Mouse (Mus musculus) hindbrain, embryonic 12.5 days (tissue): Measurements from ENCODE around the gene Hsd17b1. TPM values are rescaled to one million over a fixed set of nuclear protein-coding genes. Genes with fewer than 3 reads are reported as not detected.
A peak's percentile ranks its signal among the peaks of the same experiment; 100 is the strongest.

Experiments used
- ATAC-seq: fragments of 200-750 bp; cut with Nextera tagmentation; 2 replicates; pipeline ENCODE4 v1.8.0; 2017; ENCODE audit warnings: moderate TSS enrichment; ENCODE audit not compliant: low FRiP score
- H3K27ac ChIP-seq: fragments of 300-500 bp; sonication (generic); 2 replicates; pipeline ENCODE4 v1.5.1; 2016; ENCODE audit warnings: mild to moderate bottlenecking
- H3K27me3 ChIP-seq: fragments of 300-500 bp; sonication (generic); 2 replicates; pipeline ENCODE4 v1.6.1; 2016; ENCODE audit warnings: mild to moderate bottlenecking
- H3K36me3 ChIP-seq: fragments of 300-500 bp; sonication (generic); 2 replicates; pipeline ENCODE4 v1.6.1; 2016; ENCODE audit warnings: mild to moderate bottlenecking
- H3K4me1 ChIP-seq: fragments of 300-500 bp; sonication (generic); 2 replicates; pipeline ENCODE4 v1.6.1; 2016
- H3K4me2 ChIP-seq: fragments of 300-500 bp; sonication (generic); replicated peaks from 2 replicates; pipeline ENCODE4 v1.6.1; 2016; ENCODE audit warnings: mild to moderate bottlenecking
- H3K4me3 ChIP-seq: fragments of 300-500 bp; sonication (generic); 2 replicates; pipeline ENCODE4 v1.5.1; 2016; ENCODE audit warnings: mild to moderate bottlenecking
- H3K9ac ChIP-seq: fragments of 300-500 bp; sonication (generic); 2 replicates; pipeline ENCODE4 v1.6.1; 2016; ENCODE audit warnings: mild to moderate bottlenecking, moderate library complexity
- H3K9me3 ChIP-seq: fragments of 300-500 bp; sonication (generic); replicated peaks from 2 replicates; pipeline ENCODE4 v1.6.1; 2016; ENCODE audit warnings: mild to moderate bottlenecking
- WGBS: fragments of 180-500 bp; shearing (Covaris S2); methylation state at CpG from one replicate; pipeline ENCODE4 v1.1.7; 2016; 5-methylcytosine and 5-hydroxymethylcytosine counted together
- polyA plus RNA-seq: library from polyadenylated mRNA; unstranded; fragments of >200 nt; fragmentation: Nextera tagmentation; extraction: Ambion mirVana; gene quantifications from 2 replicates; pipeline ENCODE4 v1.2.1, GENCODE M21; 2016

The Hsd17b1 gene
- polyA plus RNA-seq, 1 experiment from 2014 or later, result 0.26 TPM

DNA sequence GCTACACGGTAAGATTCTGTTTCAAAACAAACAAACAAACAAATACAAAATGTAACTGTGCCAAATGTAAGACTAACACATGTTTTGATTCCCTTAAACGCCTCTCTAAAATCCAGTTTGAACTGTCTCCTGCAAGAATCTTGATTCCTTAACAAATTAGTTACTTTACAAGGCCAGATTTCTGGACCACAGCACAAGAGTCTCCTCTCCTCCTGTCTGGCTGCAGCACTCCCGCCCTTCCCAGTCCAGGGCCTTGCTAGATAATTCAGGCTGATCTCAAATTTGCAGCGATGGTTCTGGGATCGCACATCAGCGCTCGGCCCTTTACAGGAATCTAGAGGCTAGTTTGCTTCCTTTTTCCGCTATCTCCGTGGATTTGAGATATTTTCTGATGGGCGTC lies 3.4 kb downstream of the Hsd17b1 start:
- Histone ChIP-seq H3K27ac (peak overlapping the region; percentile 85; the same call in 1 of the 2 replicates), H3K9me3 (no peaks in the 10 kb centered on the region), H3K4me1 (peaks cover 33% of the 10 kb centered on the region), H3K4me2 (peak overlapping the region; percentile 97), H3K27me3 (peaks cover 48% of the 10 kb centered on the region), H3K9ac (peak overlapping the region; percentile 89), H3K36me3 (peaks cover 17% of the 10 kb centered on the region), H3K4me3 (peak overlapping the region; percentile 70)
- ATAC-seq, result no peak
- 7% methylated on average over 10 of the region's 10 CpGs for WGBS

DNA sequence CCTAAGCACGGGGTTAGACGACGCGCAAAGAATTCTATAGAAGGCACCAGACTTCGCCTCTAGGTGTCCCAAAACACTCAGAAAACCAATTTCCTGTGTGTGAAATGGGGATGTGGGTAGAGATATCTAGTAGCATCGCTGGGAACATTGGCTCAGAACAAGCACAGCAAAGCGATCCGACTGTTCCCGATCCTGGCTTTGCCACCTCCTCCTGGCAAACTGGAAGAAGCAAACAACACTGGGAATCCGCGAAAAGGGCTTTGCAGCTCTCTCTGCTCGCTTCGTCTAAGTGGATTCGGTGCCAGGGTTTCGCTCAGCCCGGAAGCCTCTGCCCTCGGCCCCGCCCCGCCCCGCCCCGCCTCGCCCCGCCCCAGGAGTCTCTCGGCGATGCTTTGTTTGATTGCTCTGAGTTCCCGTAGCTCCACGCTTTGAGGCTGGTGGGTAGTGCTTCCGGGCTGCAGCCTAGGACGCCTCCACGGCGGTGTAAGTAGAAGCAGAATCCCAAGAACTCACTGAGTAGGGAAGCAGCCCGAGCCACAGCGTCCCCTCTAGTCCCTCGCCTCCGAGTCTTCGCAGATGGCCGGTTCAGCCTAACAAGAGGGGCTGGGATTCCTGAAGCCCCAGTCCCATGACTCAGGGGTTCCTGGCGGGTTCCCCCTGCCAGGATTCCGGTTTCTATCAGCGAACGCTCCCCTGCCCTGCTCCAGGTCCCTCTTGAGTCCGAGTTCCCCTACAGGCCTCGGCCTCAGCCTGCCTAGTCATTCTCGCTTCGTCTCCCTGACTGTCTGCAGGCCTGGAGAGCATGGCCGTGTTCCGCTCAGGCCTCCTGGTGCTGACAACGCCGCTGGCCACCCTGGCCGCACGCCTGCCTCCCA lies 4.2 kb downstream of the Hsd17b1 start, which contains the start of gene Coasy:
Gene Coasy (plus strand): TSS at position 358 of the 875 bp plus-strand sequence.
- Histone ChIP-seq H3K27ac (peak within 1 kb of the TSS; percentile 85), H3K9ac (peak within 1 kb of the TSS; percentile 89), H3K4me1 (peaks cover 36% of the 10 kb centered on the region), H3K9me3 (no peaks in the 10 kb centered on the region), H3K4me3 (peak within 1 kb of the TSS; percentile 70), H3K4me2 (peak within 1 kb of the TSS; percentile 97), H3K27me3 (peaks cover 41% of the 10 kb centered on the region), H3K36me3 (peaks cover 13% of the 10 kb centered on the region)
- under 1% methylated on average over 50 of the region's 51 CpGs for WGBS
- peak; percentile 87 for ATAC-seq

GRCm38 (mm10) chr11:101083083-101083697 lies 5.0 kb downstream of the Hsd17b1 start:
- Histone ChIP-seq H3K4me1 (peaks cover 43% of the 10 kb centered on the region), H3K9me3 (no peaks in the 10 kb centered on the region), H3K9ac (peak overlapping the region; percentile 89), H3K36me3 (peaks cover 13% of the 10 kb centered on the region), H3K27ac (peak overlapping the region; percentile 85), H3K4me3 (peak overlapping the region; percentile 70), H3K27me3 (peaks cover 33% of the 10 kb centered on the region), H3K4me2 (peak overlapping the region; percentile 97)
- 32% methylated on average over 19 of the region's 19 CpGs for WGBS
- peak; percentile 18 for ATAC-seq

DNA sequence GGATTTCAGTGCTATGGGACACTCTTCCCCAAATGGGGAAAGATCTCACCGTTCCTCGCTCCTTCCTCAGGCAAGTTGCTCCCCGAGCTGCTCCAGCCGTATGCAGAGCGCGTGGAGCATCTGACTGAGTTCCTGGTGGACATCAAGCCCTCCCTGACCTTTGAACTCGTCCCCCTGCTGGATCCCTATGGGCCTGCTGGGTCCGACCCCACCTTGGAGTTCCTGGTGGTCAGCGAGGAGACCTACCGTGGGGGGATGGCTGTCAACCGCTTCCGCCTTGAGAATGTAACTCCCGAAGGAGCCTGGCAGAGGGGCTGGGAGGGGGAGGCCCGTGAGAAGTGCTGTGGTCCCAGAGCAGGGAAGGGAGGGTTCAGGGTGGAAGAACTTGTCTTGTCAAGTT lies 6.0 kb downstream of the Hsd17b1 start:
- Histone ChIP-seq H3K4me2 (no peak overlapping the region), H3K4me1 (peaks cover 45% of the 10 kb centered on the region)
- no peak for ATAC-seq

GRCm38 (mm10) chr11:101084811-101085210 lies 6.6 kb downstream of the Hsd17b1 start:
- no peaks in the 10 kb centered on the region for H3K9me3 ChIP-seq
- peaks cover 45% of the 10 kb centered on the region for H3K4me1 ChIP-seq
- H3K9ac ChIP-seq, result no peak overlapping the region
- H3K27me3 ChIP-seq, result peaks cover 17% of the 10 kb centered on the region
- no peak overlapping the region for H3K4me2 ChIP-seq
- no peak for ATAC-seq
- WGBS, result 90% methylated on average over 12 of the region's 12 CpGs
- peaks cover 26% of the 10 kb centered on the region for H3K36me3 ChIP-seq
- H3K4me3 ChIP-seq, result no peak overlapping the region
- no peak overlapping the region for H3K27ac ChIP-seq

More for the DNA sequence above, 6.0 kb downstream of the Hsd17b1 start:
- Histone ChIP-seq H3K27me3 (peaks cover 23% of the 10 kb centered on the region), H3K36me3 (peaks cover 20% of the 10 kb centered on the region), H3K27ac (no peak overlapping the region), H3K9me3 (no peaks in the 10 kb centered on the region), H3K9ac (0 out of 2 replicates have a peak overlapping the region, but pooled peaks have one; percentile 25), H3K4me3 (no peak overlapping the region)
- 81% methylated on average over 14 of the region's 14 CpGs for WGBS

- peaks cover 35% of the 10 kb centered on the region for H3K36me3 ChIP-seq
- 0 out of 2 replicates have a peak overlapping the region, but pooled peaks have one; percentile 93 for H3K9ac ChIP-seq
- H3K4me3 ChIP-seq, result no peak overlapping the region
- H3K27me3 ChIP-seq, result peaks cover 7% of the 10 kb centered on the region
- H3K9me3 ChIP-seq, result no peaks in the 10 kb centered on the region
- ATAC-seq, result no peak
- 95% methylated on average over 18 of the region's 18 CpGs for WGBS
- peak overlapping the region; percentile 96; the same call in 1 of the 2 replicates for H3K4me2 ChIP-seq
- H3K27ac ChIP-seq, result no peak overlapping the region
- H3K4me1 ChIP-seq, result peaks cover 45% of the 10 kb centered on the region
Observed at GRCm38 (mm10) chr11:101085617-101086322, 7.6 kb downstream of the Hsd17b1 start.

GRCm38 (mm10) chr11:101086323-101086674 lies 8.1 kb downstream of the Hsd17b1 start:
- 84% methylated on average over 6 of the region's 6 CpGs for WGBS

GRCm38 (mm10) chr11:101086756-101087681 lies 8.8 kb downstream of the Hsd17b1 start, which contains the start of gene Mlx:
Mlx (plus strand) TSS chr11:101087277.
- peak within 1 kb of the TSS; percentile 87 for H3K27ac ChIP-seq
- peak within 1 kb of the TSS; percentile 96 for H3K4me2 ChIP-seq
- H3K4me1 ChIP-seq, result peaks cover 38% of the 10 kb centered on the region
- H3K27me3 ChIP-seq, result no peaks in the 10 kb centered on the region
- peak within 1 kb of the TSS; percentile 93 for H3K9ac ChIP-seq
- no peaks in the 10 kb centered on the region for H3K9me3 ChIP-seq
- WGBS, result 1% methylated on average over 52 of the region's 52 CpGs
- ATAC-seq, result peak; percentile 84
- peaks cover 48% of the 10 kb centered on the region for H3K36me3 ChIP-seq
- H3K4me3 ChIP-seq, result peak within 1 kb of the TSS; percentile 74

More at GRCm38 (mm10) chr11:101086323-101086674, 8.1 kb downstream of the Hsd17b1 start:
- Histone ChIP-seq H3K27ac (peak overlapping the region; percentile 87), H3K36me3 (peaks cover 41% of the 10 kb centered on the region), H3K9ac (peak overlapping the region; percentile 93), H3K27me3 (peaks cover 2% of the 10 kb centered on the region; the same call in 1 of the 2 replicates), H3K4me1 (peaks cover 45% of the 10 kb centered on the region), H3K4me3 (peak overlapping the region; percentile 74), H3K4me2 (peak overlapping the region; percentile 96), H3K9me3 (no peaks in the 10 kb centered on the region)
- no peak for ATAC-seq

DNA sequence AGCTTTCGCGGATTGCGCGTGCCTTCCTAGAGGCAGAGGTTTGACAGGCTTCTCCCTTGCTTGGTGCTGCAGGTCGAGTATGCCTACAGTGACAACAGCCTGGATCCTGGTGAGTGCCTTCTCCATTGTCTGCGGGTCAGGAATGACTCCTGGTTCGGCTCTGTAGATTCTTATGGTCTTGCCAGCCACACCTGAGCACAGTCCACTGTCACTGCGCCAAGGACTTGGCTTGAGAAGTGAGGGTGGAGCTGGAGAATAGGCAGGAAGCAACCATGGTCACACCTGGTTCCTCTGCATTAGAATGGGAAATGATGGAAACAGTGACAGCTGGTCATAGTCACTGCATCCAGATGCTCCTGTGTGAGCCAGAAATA lies 9.5 kb downstream of the Hsd17b1 start:
- 13% methylated on average over 8 of the region's 8 CpGs for WGBS
- Histone ChIP-seq H3K4me1 (peaks cover 38% of the 10 kb centered on the region), H3K36me3 (peaks cover 54% of the 10 kb centered on the region)

GRCm38 (mm10) chr11:101089931-101090330 lies 11.7 kb downstream of the Hsd17b1 start:
- H3K27me3 ChIP-seq, result no peaks in the 10 kb centered on the region
- H3K36me3 ChIP-seq, result peaks cover 61% of the 10 kb centered on the region
- no peak overlapping the region for H3K9ac ChIP-seq
- no peak overlapping the region for H3K4me2 ChIP-seq
- WGBS, result 97% methylated on average over 1 of the region's 1 CpGs
- no peak overlapping the region for H3K4me3 ChIP-seq
- no peak for ATAC-seq
- H3K4me1 ChIP-seq, result peaks cover 34% of the 10 kb centered on the region
- H3K9me3 ChIP-seq, result no peaks in the 10 kb centered on the region
- no peak overlapping the region for H3K27ac ChIP-seq

More for the DNA sequence above, 9.5 kb downstream of the Hsd17b1 start:
- peak overlapping the region; percentile 74 for H3K4me3 ChIP-seq
- no peaks in the 10 kb centered on the region for H3K9me3 ChIP-seq
- H3K27me3 ChIP-seq, result no peaks in the 10 kb centered on the region
- ATAC-seq, result no peak
- peak overlapping the region; percentile 96 for H3K4me2 ChIP-seq
- H3K27ac ChIP-seq, result peak overlapping the region; percentile 87
- H3K9ac ChIP-seq, result peak overlapping the region; percentile 93

- no peak; the same call in 1 of the 2 replicates for ATAC-seq
- Histone ChIP-seq H3K27ac (peak overlapping the region; percentile 90), H3K4me3 (peak overlapping the region; percentile 70), H3K9me3 (no peaks in the 10 kb centered on the region), H3K36me3 (peaks cover 74% of the 10 kb centered on the region), H3K27me3 (no peaks in the 10 kb centered on the region), H3K4me1 (peaks cover 9% of the 10 kb centered on the region), H3K9ac (peak overlapping the region; percentile 73), H3K4me2 (peak overlapping the region; percentile 91)
- WGBS, result 2% methylated on average over 18 of the region's 18 CpGs
Observed at GRCm38 (mm10) chr11:101094930-101095313, 16.7 kb downstream of the Hsd17b1 start.
